Mouse (Mus musculus) neural tube, embryonic 15.5 days (tissue): ENCODE data around the gene Irf2bp2. TPM values are rescaled to one million over a fixed set of nuclear protein-coding genes. Genes with fewer than 3 reads are reported as not detected.

Experiments
- ATAC-seq: fragments of 200-750 bp; cut with Nextera tagmentation; 2 replicates; pipeline ENCODE4 v1.8.0; 2017; ENCODE audit warnings: mild to moderate bottlenecking, moderate TSS enrichment, moderate library complexity; ENCODE audit not compliant: low FRiP score
- H3K27ac ChIP-seq: fragments of 300-500 bp; sonication (generic); replicated peaks from 2 replicates; pipeline ENCODE4 v1.5.1; 2015; ENCODE audit warnings: mild to moderate bottlenecking, inconsistent platforms
- H3K27me3 ChIP-seq: fragments of 300-500 bp; sonication (generic); replicated peaks from 2 replicates; pipeline ENCODE4 v1.6.1; 2015; ENCODE audit warnings: inconsistent platforms
- H3K36me3 ChIP-seq: fragments of 300-500 bp; sonication (generic); 2 replicates; pipeline ENCODE4 v1.6.1; 2015; ENCODE audit warnings: inconsistent platforms
- H3K4me1 ChIP-seq: fragments of 300-500 bp; sonication (generic); 2 replicates; pipeline ENCODE4 v1.6.1; 2015; ENCODE audit warnings: inconsistent platforms
- H3K4me2 ChIP-seq: fragments of 300-500 bp; sonication (generic); 2 replicates; pipeline ENCODE4 v1.6.1; 2015; ENCODE audit warnings: inconsistent platforms, mild to moderate bottlenecking, moderate library complexity
- H3K4me3 ChIP-seq: fragments of 300-500 bp; sonication (generic); replicated peaks from 2 replicates; pipeline ENCODE4 v1.5.1; 2015; ENCODE audit warnings: mild to moderate bottlenecking, inconsistent platforms
- H3K9ac ChIP-seq: fragments of 300-500 bp; sonication (generic); replicated peaks from 2 replicates; pipeline ENCODE4 v1.6.1; 2015; ENCODE audit warnings: mild to moderate bottlenecking, inconsistent platforms
- H3K9me3 ChIP-seq: fragments of 300-500 bp; sonication (generic); replicated peaks from 2 replicates; pipeline ENCODE4 v1.6.1; 2016; ENCODE audit warnings: inconsistent platforms
- WGBS: fragments of 180-500 bp; shearing (Covaris S2); methylation state at CpG from one replicate; pipeline ENCODE4 v1.1.7; 2015; ENCODE audit warnings: mixed read lengths; 5-methylcytosine and 5-hydroxymethylcytosine counted together
- polyA plus RNA-seq: library from polyadenylated mRNA; unstranded; fragments of >200 nt; fragmentation: Nextera tagmentation; extraction: Ambion mirVana; gene quantifications from 2 replicates; pipeline ENCODE4 v1.2.1, GENCODE M21; 2015

Irf2bp2 gene
- polyA plus RNA-seq, 1 experiment from 2014 or later, result 9.8 TPM

DNA sequence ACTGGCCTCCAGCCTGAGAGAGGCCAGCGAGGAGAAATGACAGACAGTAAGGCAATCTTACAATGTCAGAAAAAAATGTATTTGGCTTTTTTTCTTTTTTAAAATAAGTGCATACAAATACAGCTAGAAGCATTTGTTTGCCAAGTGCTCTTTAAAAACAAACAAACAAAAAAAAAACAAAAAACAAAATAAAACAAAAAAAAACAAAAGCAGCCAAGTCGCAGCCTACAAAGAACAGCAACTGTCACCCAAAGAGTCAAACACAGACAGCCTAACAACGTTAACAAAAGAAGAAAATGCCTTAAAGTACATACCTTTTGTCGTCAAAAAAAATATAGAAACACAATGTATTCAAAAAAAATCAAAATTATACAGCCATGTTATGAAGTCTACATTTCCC, 3.2 kb downstream of the Irf2bp2 start:
- peak overlapping the region; percentile 98 for H3K4me2 ChIP-seq
- no peaks in the 10 kb centered on the region for H3K9me3 ChIP-seq
- peaks cover 8% of the 10 kb centered on the region; the same call in 1 of the 2 replicates for H3K36me3 ChIP-seq
- no peak overlapping the region for H3K27ac ChIP-seq
- peaks cover 64% of the 10 kb centered on the region for H3K4me1 ChIP-seq
- 29% methylated on average over 4 of the region's 4 CpGs for WGBS
- H3K9ac ChIP-seq, result peak overlapping the region; percentile 50
- ATAC-seq, result no peak
- H3K27me3 ChIP-seq, result no peaks in the 10 kb centered on the region
- peak overlapping the region; percentile 94 for H3K4me3 ChIP-seq

DNA sequence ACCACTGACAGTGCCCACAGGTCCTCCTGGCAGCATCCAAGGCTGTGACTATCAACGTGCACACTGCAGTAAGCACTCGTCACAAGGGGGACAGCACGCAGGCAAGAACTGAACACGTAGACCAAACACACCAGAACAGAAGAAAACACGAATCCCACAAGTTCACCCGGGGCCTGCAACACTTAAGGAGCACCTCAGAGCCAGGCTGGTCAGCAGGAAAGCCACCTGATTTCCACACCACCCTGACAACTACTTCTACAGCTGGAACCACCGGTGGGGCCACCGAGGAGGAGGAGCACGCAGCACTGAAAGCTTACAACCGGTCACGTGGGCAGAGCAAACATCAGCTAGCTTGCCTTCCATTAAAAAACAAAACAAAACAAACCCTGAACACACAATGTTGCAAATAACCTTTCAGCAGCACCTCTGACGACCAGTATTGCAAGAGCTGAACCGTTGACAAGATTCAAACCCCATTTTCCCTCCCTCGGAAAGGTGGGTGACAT, 3.7 kb downstream of the Irf2bp2 start:
- ATAC-seq, result no peak
- peak overlapping the region; percentile 94 for H3K4me3 ChIP-seq
- H3K4me2 ChIP-seq, result peak overlapping the region; percentile 98
- H3K27me3 ChIP-seq, result no peaks in the 10 kb centered on the region
- no peak overlapping the region for H3K27ac ChIP-seq
- H3K9ac ChIP-seq, result peak overlapping the region; percentile 50
- peaks cover 64% of the 10 kb centered on the region for H3K4me1 ChIP-seq
- H3K9me3 ChIP-seq, result no peaks in the 10 kb centered on the region
- H3K36me3 ChIP-seq, result peaks cover 8% of the 10 kb centered on the region; the same call in 1 of the 2 replicates
- WGBS, result 8% methylated on average over 14 of the region's 14 CpGs

GRCm38 (mm10) chr8:126589507-126590023, 4.2 kb downstream of the Irf2bp2 start:
- H3K9me3 ChIP-seq, result no peaks in the 10 kb centered on the region
- peak overlapping the region; percentile 94 for H3K4me3 ChIP-seq
- 43% methylated on average over 1 of the region's 1 CpGs for WGBS
- no peaks in the 10 kb centered on the region for H3K27me3 ChIP-seq
- H3K9ac ChIP-seq, result peak overlapping the region; percentile 50
- H3K4me1 ChIP-seq, result peaks cover 64% of the 10 kb centered on the region
- peak overlapping the region; percentile 98 for H3K4me2 ChIP-seq
- no peak overlapping the region for H3K27ac ChIP-seq
- ATAC-seq, result no peak
- H3K36me3 ChIP-seq, result peaks cover 8% of the 10 kb centered on the region; the same call in 1 of the 2 replicates

- WGBS, result 37% methylated on average over 11 of the region's 11 CpGs
- Histone ChIP-seq H3K36me3 (peaks cover 8% of the 10 kb centered on the region; the same call in 1 of the 2 replicates), H3K4me1 (peaks cover 71% of the 10 kb centered on the region), H3K9ac (peak overlapping the region; percentile 28), H3K9me3 (no peaks in the 10 kb centered on the region), H3K4me2 (peak overlapping the region; percentile 98), H3K27me3 (no peaks in the 10 kb centered on the region), H3K4me3 (peak overlapping the region; percentile 94), H3K27ac (no peak overlapping the region)
- no peak for ATAC-seq
Measured at GRCm38 (mm10) chr8:126588636-126589506, 4.9 kb downstream of the Irf2bp2 start.

- H3K36me3 ChIP-seq, result peaks cover 8% of the 10 kb centered on the region; the same call in 1 of the 2 replicates
- no peaks in the 10 kb centered on the region for H3K9me3 ChIP-seq
- no peak overlapping the region for H3K9ac ChIP-seq
- peaks cover 80% of the 10 kb centered on the region for H3K4me1 ChIP-seq
- no peak overlapping the region for H3K27ac ChIP-seq
- WGBS, result 74% methylated on average over 10 of the region's 10 CpGs
- no peaks in the 10 kb centered on the region for H3K27me3 ChIP-seq
- peak overlapping the region; percentile 94 for H3K4me3 ChIP-seq
- ATAC-seq, result no peak
- H3K4me2 ChIP-seq, result peak overlapping the region; percentile 98
Measured at GRCm38 (mm10) chr8:126587836-126588503, 5.8 kb downstream of the Irf2bp2 start.

DNA sequence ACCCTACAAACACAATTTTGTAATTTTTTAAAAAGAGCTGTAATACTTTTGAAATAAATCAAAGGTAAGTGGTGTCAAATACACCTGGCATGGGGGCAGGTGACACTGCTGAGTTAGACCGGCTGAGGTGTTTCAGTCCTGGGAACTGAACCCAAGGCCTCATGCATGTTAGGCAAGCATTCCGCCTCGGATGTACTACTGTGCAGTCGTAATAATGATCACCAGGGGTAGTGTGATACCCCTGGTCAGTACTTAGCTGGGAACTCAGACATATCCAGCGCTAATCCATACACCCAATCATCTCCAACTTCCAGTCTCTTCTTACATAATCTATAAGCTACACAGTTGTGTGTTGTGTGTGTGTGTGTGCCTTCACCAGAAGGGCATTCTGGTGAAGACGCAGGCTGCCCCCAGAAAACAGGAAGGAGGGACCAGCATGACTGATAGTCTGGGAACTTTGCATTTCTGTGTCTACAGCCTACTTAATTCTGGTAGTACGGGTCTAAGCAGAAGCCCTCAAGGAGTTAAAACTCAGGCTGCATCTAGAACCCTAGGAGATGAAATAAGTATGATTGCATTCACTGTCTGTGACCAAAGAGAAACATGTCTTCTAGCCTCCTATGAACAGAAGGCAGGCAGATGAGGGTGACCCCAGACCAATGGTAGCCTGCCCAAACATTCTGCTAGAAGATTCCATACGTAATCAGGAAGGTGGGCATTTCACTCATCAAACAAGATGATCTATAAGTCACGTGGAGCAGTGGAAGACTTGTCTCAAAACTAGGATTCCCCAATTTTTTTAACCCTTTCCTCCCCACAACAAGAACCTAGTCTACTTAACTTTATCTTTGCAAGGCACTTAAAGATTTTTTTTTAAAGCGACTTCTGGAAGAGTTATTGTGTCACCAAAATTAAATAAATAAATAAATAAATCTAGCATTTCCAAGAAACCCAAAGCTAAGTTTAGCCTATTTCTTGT, 6.9 kb downstream of the Irf2bp2 start:
- 75% methylated on average over 10 of the region's 10 CpGs for WGBS
- H3K4me1 ChIP-seq, result peaks cover 86% of the 10 kb centered on the region
- peak overlapping the region; percentile 2; the same call in 1 of the 2 replicates for H3K9ac ChIP-seq
- H3K4me2 ChIP-seq, result peak overlapping the region; percentile 98
- ATAC-seq, result no peak
- no peaks in the 10 kb centered on the region for H3K9me3 ChIP-seq
- H3K4me3 ChIP-seq, result peak overlapping the region; percentile 17
- peaks cover 8% of the 10 kb centered on the region; the same call in 1 of the 2 replicates for H3K36me3 ChIP-seq
- H3K27me3 ChIP-seq, result no peaks in the 10 kb centered on the region
- H3K27ac ChIP-seq, result 0 out of 2 replicates have a peak overlapping the region, but pooled peaks have one; percentile 6

DNA sequence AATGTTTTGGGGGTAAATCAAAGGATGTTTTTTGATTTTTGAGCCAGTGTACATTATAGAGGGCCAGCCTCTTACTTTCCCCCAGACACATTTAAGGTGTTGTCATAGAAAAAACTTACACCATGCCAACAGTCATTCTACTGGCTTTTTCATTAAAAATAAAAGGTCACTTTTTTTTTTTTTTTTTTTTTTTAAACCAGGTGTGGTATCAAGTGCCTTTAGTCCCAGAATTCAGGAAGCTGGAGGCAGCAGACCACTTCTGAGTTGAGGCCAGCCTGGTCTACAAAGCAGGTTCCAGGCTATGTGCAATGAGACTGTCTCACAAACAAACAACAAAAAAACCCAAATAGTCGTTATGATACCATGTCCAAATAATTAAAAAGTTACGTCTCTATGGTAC, 7.7 kb downstream of the Irf2bp2 start:
- no peak for ATAC-seq
- WGBS, result 79% methylated on average over 2 of the region's 2 CpGs
- Histone ChIP-seq H3K4me3 (no peak overlapping the region), H3K4me1 (peaks cover 78% of the 10 kb centered on the region), H3K27ac (peak overlapping the region; percentile 82; the same call in 1 of the 2 replicates), H3K27me3 (no peaks in the 10 kb centered on the region), H3K36me3 (peaks cover 8% of the 10 kb centered on the region; the same call in 1 of the 2 replicates), H3K9ac (no peak overlapping the region), H3K9me3 (no peaks in the 10 kb centered on the region), H3K4me2 (peak overlapping the region; percentile 93)

- 36% methylated on average over 9 of the region's 9 CpGs for WGBS
- Histone ChIP-seq H3K9me3 (no peaks in the 10 kb centered on the region), H3K4me2 (peak overlapping the region; percentile 93), H3K4me1 (peaks cover 76% of the 10 kb centered on the region), H3K27ac (peak overlapping the region; percentile 82), H3K9ac (no peak overlapping the region), H3K4me3 (no peak overlapping the region), H3K36me3 (peaks cover 8% of the 10 kb centered on the region; the same call in 1 of the 2 replicates), H3K27me3 (no peaks in the 10 kb centered on the region)
- no peak for ATAC-seq
Measured at GRCm38 (mm10) chr8:126585561-126586031, 8.2 kb downstream of the Irf2bp2 start.

DNA sequence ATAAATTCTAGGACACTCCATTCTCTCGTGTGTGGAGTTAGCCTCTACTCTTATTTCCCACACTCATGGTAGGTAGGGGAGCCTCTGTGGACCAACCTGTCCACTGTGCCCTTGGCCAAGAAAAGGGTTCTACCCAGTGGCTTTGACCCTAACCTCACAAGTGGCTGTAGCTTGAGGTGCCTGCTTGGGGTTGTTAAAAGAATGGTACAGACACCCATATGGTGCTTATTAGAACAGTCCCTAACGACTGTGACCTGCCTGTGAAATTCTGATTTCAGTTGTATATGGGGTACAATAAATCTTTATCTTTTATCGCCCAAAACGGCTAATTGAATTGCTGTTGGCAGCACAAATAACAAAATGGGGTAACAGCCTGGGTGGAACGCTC, 8.9 kb downstream of the Irf2bp2 start:
- peak overlapping the region; percentile 48 for H3K4me3 ChIP-seq
- H3K9ac ChIP-seq, result 0 out of 2 replicates have a peak overlapping the region, but pooled peaks have one; percentile 59
- WGBS, result 4% methylated on average over 5 of the region's 5 CpGs
- no peak for ATAC-seq
- no peaks in the 10 kb centered on the region for H3K27me3 ChIP-seq
- peak overlapping the region; percentile 82 for H3K27ac ChIP-seq
- peaks cover 69% of the 10 kb centered on the region for H3K4me1 ChIP-seq
- H3K9me3 ChIP-seq, result no peaks in the 10 kb centered on the region
- H3K36me3 ChIP-seq, result peaks cover 8% of the 10 kb centered on the region; the same call in 1 of the 2 replicates
- H3K4me2 ChIP-seq, result peak overlapping the region; percentile 93

DNA sequence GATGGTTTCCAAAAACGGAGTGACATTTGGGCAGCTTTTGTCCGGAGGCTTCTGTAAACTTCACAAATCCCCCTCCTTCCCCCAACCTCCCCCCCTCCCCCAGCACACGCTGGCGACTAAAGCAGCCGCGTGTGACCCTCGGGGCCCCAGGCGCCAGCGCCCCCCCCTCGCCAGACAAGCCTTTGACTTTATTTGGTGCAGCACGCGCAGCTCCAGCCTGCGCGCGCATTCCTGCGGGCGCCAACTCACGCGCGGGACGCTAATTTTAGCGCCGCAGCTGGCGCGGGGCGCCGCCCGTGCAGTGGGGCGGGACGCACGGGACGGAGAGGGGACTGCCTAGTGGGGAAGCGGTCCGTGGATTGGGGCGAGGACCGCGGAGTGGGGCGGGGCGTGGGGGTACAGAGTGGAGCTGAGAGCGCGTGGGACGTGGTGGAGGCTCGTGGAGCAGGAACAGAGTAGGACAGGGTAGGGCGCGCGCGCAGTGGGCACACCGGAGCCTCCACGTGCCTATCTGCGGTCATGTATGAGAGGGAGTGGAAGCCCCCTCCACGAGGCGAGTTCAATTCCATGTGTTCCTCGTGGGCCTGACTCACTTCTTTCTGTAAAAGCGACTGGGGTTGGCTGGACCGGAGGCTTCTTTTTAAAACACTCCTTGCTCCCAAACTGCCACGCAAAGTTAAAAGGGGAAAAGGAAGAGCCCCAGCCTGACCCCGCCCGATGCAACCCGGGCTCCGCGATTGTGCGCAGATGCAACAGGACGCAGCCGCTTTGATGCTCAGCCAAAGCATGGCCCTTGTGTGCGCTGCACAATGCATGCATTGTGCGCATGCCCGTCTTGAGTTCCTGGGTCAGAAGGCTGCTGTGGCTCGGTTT, 9.6 kb downstream of the Irf2bp2 start:
- Histone ChIP-seq H3K27ac (peak overlapping the region; percentile 82), H3K9me3 (no peaks in the 10 kb centered on the region), H3K4me3 (peak overlapping the region; percentile 48), H3K27me3 (no peaks in the 10 kb centered on the region), H3K9ac (peak overlapping the region; percentile 59), H3K4me1 (peaks cover 65% of the 10 kb centered on the region), H3K36me3 (peaks cover 8% of the 10 kb centered on the region; the same call in 1 of the 2 replicates), H3K4me2 (peak overlapping the region; percentile 93)
- peak; percentile 87 for ATAC-seq
- WGBS, result under 1% methylated on average over 68 of the region's 68 CpGs
